Mouse (Mus musculus) adipocyte (in vitro differentiated cells): ENCODE results near the gene Fam83c.

Source experiments
- DNase-seq: peaks from one replicate; pipeline ENCODE4 v3.0.0-alpha.2; 2016; ENCODE audit warnings: low spot score

Fam83c gene

GRCm38 (mm10) chr2:155794674-155795445, 39.8 kb downstream of the Fam83c start:
- DNase-seq, result no peak

DNA sequence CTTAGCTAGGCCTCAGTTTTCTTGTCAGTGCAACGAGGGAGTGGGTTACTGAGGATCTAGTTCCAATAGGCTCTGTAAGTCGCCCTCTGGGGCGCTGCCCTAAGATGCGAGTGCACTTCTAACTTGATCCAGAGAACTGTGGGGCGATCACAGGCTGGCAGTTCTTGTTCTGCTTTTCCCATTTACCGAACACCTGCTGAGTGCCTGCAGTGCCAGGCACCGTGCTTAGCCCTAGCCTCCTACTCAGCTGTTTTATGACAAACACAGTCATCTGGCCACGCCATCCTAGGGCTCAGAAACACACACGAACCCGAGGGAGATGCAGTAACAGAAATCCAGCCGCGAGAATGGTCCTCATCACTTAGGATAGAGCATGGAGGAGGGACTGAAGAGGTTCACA, 41.8 kb downstream of the Fam83c start:
- DNase-seq, result no peak

GRCm38 (mm10) chr2:155787949-155788931, 46.4 kb downstream of the Fam83c start:
- DNase-seq, result no peak

GRCm38 (mm10) chr2:155786905-155787304, 47.7 kb downstream of the Fam83c start:
- no peak for DNase-seq

DNA sequence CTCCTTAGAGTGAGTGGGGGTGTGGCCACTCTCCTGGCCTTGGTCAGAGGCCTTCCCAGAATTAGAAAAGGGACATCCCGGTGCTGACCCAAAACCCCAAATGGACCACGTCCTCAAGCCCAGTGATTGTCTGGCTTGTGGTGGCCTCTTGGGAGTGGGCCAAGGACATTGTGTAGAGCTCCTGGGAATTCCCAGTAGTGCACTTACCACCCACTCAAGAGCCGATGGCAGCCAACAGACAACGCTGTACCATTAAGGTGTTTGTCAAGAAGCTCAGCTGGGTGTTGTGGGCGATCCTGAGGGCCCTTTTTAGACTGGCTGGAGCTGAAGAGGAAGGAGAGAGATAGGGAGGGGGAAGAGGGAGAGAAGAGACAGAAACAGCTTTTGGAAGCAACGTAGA, 50.1 kb downstream of the Fam83c start:
- peak; percentile 29 for DNase-seq

GRCm38 (mm10) chr2:155779506-155779905, 55.1 kb downstream of the Fam83c start:
- DNase-seq, result no peak

- no peak for DNase-seq
Observed at GRCm38 (mm10) chr2:155779066-155779465, 55.6 kb downstream of the Fam83c start.

DNA sequence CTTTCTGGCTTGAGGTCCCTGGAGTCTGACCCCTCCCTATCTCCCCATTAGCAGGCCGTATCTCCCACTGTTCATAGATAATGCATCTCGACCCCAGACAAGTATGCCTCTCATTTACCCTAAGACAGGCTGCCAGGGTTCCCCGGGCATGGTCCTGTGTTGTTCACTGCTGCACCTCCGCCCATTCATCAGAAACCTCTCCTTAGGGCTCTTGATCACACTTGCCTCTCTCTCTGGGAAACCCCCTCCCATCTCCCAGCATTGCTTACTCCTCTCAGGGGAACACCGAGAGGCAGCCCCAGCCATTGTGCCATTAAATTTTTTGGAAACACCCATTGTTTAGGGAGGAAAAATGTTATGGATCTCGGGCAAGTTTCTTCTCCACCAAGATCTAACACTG, 56.6 kb downstream of the Fam83c start:
- no peak for DNase-seq

GRCm38 (mm10) chr2:155777688-155777985, 57.0 kb downstream of the Fam83c start:
- no peak for DNase-seq
